Mouse (Mus musculus) heart, postnatal 0 days (tissue): ENCODE measurements around the gene Fpgs.

Experiments used
- CTCF ChIP-seq: IDR thresholded peaks from 2 replicates; pipeline ENCODE4 v1.5.1; 2016; ENCODE audit warnings: antibody characterized with exemption, control low read depth, low read depth
- EP300 ChIP-seq: IDR thresholded peaks from 2 replicates; pipeline ENCODE4 v1.6.1; 2016; ENCODE audit warnings: antibody characterized with exemption, low read depth

GRCm38 (mm10) chr2:32693282-32693681 is 10.7 kb downstream of the Fpgs start:
- no peak for TF ChIP-seq EP300
- no peak for TF ChIP-seq CTCF
